In the genomic region with DNA sequence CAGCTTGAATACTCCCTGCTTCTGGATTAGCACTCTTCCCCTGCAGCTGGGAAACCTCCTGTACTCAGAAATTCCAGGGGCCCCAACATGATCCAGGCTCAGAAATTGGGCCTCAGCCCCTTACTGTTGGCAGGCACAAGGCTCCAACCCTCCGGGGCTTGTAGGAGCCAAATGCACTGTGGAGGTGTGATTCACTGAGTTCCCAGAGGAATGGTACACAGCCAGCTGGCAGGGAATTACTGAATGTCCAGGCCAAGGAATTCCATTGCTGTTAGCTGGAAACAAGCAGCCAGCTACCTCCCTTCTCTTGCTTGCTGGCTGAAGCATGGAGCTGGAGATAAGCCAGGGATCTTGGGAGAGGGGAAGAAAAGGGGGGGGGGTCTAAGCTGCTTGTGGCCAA, we compare ENCODE assay signal across 9 mouse cellular contexts.
DNase-seq lines count a peak whose midpoint lies in the region; ATAC-seq and TF ChIP-seq lines count a peak whose summit lies in the region.
"Had no signal": no experiment of that assay in that cellular context is flagged by ENCODE, and none has a peak within 500 bp of the region (broad histone marks: within the 10 kb centered on the region; RNA-seq: fewer than 3 reads in every experiment).

No protein-coding gene starts in this region.

- H3K27ac ChIP-seq in gastrocnemius, adult 2 months = peak overlapping the region; percentile 60
- H3K27ac ChIP-seq in intestine, embryonic 16.5 days (ENCODE audit: low read length) = peak overlapping the region; percentile 62; the same call in 1 of the 2 replicates
- H3K27ac ChIP-seq: liver, embryonic 13.5 days had no signal

- H3K4me1 ChIP-seq in intestine, embryonic 16.5 days (ENCODE audit: control insufficient read depth, insufficient read depth, low read length) = no peaks in the 10 kb centered on the region
- H3K4me1 ChIP-seq: liver, embryonic 13.5 days had no signal

- DNase-seq in 3T3-L1 (ENCODE audit: low read depth, low spot score) = peak; percentile 99
- DNase-seq in adrenal gland, postnatal 14 days = peak; percentile 81
- peak; percentile 87 for DNase-seq in gastrocnemius, adult 2 months
- peak; percentile 67 to 81 for DNase-seq in left cerebral cortex, postnatal 10 days (ENCODE audit: extremely low spot score in 1 of 2, low spot score in 2 of 2)
- DNase-seq in ovary, adult 18-20 months (ENCODE audit: low spot score) = peak; percentile 66
- DNase-seq in embryo, embryonic 11 days = no peak
- DNase-seq: liver, embryonic 13.5 days had no signal

- peak; percentile 83 for ATAC-seq in intestine, embryonic 16.5 days
- ATAC-seq in erythroid progenitor cell, adult 5-6 weeks (replicated peaks; ENCODE audit: low FRiP score, poor library complexity, severe bottlenecking) = no peak

- H3K9ac ChIP-seq in intestine, embryonic 16.5 days (ENCODE audit: low read depth, low read length) = no peak overlapping the region
- H3K9ac ChIP-seq: liver, embryonic 13.5 days had no signal

- no peaks in the 10 kb centered on the region for H3K27me3 ChIP-seq in intestine, embryonic 16.5 days (replicated peaks; ENCODE audit: control insufficient read depth, insufficient read depth, low read length)
- H3K27me3 ChIP-seq: liver, embryonic 13.5 days had no signal

- intact Hi-C loops in gastrocnemius, adult 2 months (cut with DNase I) = no loop called here
- intact Hi-C loops in left cerebral cortex, postnatal 10 days (cut with DNase I) = no loop called here

- H3K36me3 ChIP-seq in intestine, embryonic 16.5 days (ENCODE audit: control insufficient read depth, insufficient read depth, low read length) = no peaks in the 10 kb centered on the region
- H3K36me3 ChIP-seq: liver, embryonic 13.5 days had no signal

- H3K4me2 ChIP-seq in intestine, embryonic 16.5 days (ENCODE audit: low read depth, low read length) = no peak overlapping the region
- H3K4me2 ChIP-seq: liver, embryonic 13.5 days had no signal

- no peaks in the 10 kb centered on the region for H3K9me3 ChIP-seq in intestine, embryonic 16.5 days (ENCODE audit: control insufficient read depth, low read length)
- H3K9me3 ChIP-seq: liver, embryonic 13.5 days had no signal

- WGBS in intestine, embryonic 16.5 days = 38% methylated on average over 1 of the region's 1 CpGs

- no peak overlapping the region for H3K4me3 ChIP-seq in gastrocnemius, adult 2 months
- no peak overlapping the region for H3K4me3 ChIP-seq in intestine, embryonic 16.5 days (ENCODE audit: low read length)
- H3K4me3 ChIP-seq: liver, embryonic 13.5 days had no signal

- TF ChIP-seq CTCF in gastrocnemius, adult 2 months (IDR thresholded peaks at IDR 0.05) = no peak
